Mouse (Mus musculus) erythroblast, embryonic 14.5 days (primary cell): ENCODE measurements around the gene Gm37240.

Source experiments
- GATA1 ChIP-seq: IDR thresholded peaks from 2 replicates; pipeline ENCODE4 v1.6.1; 2012; ENCODE audit warnings: low read length, inconsistent platforms, mixed read lengths
- TAL1 ChIP-seq: IDR thresholded peaks from 3 replicates; pipeline ENCODE4 v1.6.1; 2012; ENCODE audit warnings: low read length, inconsistent platforms, mixed read lengths

DNA sequence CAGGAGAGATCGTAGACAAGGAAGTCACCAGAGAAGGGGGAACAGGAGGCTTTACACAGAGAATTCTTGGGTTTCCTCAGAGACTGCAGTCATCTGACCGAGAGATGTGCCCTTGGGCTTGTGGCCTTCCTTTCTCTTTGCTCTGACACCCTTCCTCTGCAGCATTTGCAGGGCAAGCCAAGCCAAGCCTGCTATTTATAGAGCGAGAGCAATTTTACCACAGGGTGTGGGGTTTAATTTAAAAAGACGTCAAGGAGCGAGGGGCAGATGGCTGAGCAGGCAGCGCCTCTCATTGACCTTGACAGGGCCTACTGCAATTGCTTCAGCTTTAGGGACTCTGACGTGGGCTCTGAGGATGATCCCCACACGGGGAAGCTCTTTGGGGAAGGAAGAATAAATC lies 368.6 kb downstream of the Gm37240 start:
- TF ChIP-seq GATA1 (no peak), TAL1 (no peak)
